Mouse (Mus musculus): Measurements from ENCODE around the gene Aspg. TPM values are rescaled to one million over a fixed set of nuclear protein-coding genes. Genes with fewer than 3 reads are reported as not detected.

The Aspg gene
- total RNA-seq, 2 experiments from 2014 or later, result 2.4 to 4.5 TPM

DNA sequence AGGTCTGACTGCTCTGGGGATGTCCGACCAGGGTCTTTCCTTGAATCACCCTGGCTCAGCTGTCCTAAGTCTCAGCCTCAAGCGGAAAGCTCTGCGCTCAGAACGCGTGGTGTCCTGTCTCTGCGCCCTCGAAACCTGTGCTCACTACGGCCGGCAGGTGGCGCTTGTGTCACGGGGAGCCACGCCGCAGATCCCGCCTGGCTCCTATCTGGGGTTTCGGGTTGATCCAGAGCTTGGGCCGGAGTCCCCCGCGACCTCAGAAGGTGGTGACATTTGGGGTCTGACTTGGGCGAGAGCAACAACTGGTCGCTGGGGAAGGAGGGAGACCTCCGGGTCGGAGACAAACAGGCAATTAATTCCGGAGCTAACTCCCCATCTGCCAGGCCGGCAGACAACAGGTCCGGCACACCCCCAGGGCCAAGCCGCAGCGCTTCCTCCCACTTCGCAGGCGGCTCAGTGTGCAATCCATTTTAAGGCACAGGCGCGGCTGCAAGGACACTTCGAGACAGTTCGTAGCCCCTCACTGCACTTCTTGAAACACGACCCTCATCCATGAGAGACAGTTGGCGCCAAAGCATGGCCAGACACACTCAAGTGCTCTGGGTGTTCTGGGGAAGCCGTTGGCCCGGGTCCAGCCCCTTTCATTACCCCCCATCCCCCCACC is 38.9 kb downstream of the Aspg start:
- intact Hi-C loops (cut with DNase I), result loop anchor here (1.0 to 5.0 kb wide), 2 partner anchors 182 to 328 kb away; no protein-coding TSS in a partner anchor
- DNase-seq (ENCODE audit: low spot score in 2 of 2), result peak; percentile 83 to 86

DNA sequence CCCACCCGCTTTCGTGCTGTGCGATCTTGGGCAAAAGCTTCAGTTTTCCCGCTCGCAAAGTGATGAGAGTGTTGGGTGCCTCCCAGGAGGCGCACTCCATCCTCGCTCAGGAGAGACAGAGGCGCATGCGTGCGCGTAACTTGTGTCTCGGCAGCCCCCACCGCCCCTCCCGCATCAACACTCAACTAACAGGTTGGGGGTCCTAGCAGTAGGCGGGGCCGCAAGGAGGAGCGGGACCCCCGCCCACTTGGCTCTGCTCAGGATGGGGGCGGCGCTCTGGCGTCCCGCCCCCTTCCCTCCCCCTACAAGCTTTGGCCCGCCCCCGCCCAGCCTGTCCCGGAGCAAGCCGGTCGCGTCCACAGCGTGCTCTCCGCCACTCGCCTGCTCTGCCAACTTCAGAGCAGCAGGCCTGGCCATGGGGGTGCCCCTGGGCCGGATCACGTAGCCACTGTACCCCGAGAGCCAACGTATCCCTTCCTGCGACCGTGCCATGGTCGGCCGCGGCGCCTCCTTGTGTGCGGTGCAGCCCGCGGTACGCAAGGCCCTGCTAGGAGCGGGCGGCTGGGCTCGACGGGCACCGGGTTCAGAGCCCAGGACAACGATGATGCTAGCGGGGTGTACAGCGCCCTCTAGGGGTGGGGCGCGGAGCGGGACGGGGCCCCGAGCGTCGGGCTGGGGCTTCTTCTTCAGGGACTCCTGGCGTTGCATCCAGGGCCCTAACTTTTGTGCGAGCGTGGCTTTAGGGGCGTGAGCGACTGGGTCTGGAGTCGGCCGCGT is 39.6 kb downstream of the Aspg start, which contains the start of gene Kif26a:
TSS of gene Kif26a (plus strand) at position 334 of the 777 bp plus-strand sequence.
- intact Hi-C loops (cut with DNase I), result loop anchor here (1.0 to 5.0 kb wide), 2 partner anchors 181 to 327 kb away; no protein-coding TSS in a partner anchor
- DNase-seq (ENCODE audit: low spot score in 2 of 2), result peak in 1 of 2 experiments; percentile 40

DNA sequence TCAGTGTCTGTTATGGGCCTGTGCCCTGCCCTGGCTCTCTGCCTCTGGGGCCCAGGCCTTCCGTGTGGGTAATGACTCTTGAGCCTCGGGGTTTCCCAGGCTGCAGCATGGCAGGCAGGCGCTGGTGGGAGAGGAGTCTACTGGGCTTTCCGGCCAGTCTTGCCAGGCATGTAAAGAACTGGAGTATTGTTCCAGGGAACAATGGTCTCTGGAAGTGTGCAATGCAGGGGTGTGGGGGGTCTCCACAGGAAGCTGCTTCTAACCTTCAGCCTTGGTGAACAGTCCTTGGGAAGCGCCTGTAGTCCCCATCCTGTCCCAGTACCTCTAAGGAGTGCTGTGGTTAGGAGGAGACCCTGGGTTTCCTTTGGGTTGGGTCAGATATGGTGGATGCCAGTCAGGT is 40.9 kb downstream of the Aspg start:
- intact Hi-C loops (cut with DNase I), result loop anchor here (5.0 kb wide), 1 partner anchor 180 kb away; no protein-coding TSS in a partner anchor

DNA sequence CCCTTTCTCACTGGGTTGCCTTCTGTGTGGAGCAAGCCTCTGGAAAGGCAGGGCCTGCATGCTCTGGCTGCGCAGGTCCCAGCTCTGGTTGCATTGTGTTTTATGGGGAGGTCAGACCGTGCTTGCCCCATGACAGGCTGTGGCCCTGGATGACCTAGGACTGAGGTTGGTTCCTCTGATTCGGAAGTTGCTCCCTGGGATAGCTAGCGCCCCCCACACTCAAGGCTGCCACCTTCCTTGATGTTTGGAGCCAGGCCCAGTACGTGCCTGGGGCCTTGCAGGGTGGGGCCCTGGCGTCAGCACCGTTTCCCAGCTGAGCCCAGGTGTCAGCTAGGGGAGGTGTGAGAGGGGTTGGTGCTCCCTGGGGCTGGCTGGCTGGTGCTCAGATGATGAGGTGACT is 43.5 kb downstream of the Aspg start:
- DNase-seq (ENCODE audit: low spot score in 2 of 2), result no peak
- intact Hi-C loops (cut with DNase I), result no loop called here

More for the DNA sequence above, 40.9 kb downstream of the Aspg start:
- no peak for DNase-seq (ENCODE audit: low spot score in 2 of 2)

DNA sequence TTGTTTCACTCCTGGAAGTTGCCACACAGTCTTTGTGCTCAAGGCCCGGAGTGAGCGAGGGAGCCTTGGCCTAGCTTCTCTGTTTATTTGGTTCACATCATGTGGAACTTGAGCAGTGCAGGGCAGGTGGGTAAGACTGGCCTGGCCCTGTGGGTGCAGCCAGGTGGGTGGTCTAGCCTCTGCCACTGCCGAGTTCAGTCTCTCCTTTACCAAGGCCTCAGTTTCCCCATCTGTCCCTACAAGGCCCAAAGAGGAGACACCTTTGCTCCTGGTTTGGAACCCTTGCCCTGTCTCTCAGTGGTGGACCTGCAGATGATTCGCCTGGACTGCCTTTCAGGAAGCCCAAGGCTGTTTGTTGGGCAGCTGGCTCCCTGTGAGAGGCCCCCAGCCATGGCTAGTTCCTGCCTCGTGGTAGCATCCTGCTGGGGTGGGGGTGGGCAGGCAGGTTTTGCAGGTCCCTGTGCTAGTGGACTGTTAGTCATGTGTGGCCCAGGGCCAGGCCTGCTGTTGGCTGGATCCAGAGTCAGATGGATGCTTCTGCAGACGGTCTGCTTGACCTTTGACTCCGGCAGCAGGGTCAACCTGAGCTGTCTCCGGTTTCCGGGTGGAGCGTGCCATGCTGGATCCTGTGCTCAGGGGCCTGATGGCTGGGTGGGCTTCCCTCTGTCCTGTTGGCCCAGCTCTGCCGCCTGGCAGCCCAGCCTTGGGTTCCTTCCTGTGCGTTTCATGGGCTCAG is 44.9 kb downstream of the Aspg start:
- no peak for DNase-seq (ENCODE audit: low spot score in 2 of 2)
- intact Hi-C loops (cut with DNase I), result no loop called here

DNA sequence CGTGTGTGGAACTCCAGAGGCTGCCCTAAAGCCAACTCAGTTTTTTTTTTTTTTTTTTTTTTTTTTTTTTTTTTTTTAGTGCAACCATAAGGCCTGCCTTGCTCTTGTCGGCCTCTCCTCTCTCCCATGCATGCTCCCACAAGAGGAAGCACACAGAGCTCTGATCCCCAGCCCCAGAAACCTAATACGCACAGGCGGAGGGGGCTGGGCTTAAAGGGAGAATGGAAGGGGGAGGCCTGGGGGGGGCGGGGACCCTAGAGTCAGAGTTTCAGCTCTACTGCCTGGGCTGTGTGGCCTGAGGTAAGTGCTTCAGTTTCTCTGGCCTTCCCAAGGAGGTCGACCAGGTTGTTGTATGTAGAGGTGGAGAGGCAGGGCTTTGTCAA is 45.5 kb downstream of the Aspg start:
- DNase-seq (ENCODE audit: low spot score in 2 of 2), result no peak
- intact Hi-C loops (cut with DNase I), result no loop called here

DNA sequence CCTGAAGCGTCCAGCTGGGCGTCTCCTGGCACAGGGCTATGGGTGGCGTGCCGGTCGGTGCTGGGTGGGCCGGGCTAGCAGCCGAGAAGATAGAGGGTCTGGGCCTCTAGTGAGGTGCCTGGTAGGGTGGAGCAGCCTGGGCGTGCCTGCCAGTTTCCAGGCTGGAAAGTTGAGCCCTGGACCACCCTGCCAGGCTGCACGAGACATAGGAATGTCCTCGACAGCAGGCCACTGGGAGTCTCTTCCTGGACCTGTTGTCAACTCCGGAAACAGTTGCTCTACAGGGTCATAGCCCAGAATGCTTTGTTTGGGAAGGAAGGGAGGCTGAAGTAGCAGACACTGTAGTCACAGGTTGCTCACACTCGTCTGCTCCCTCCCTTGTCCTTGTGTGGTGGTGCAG is 47.1 kb downstream of the Aspg start:
- DNase-seq (ENCODE audit: low spot score in 2 of 2), result no peak
- intact Hi-C loops (cut with DNase I), result no loop called here

DNA sequence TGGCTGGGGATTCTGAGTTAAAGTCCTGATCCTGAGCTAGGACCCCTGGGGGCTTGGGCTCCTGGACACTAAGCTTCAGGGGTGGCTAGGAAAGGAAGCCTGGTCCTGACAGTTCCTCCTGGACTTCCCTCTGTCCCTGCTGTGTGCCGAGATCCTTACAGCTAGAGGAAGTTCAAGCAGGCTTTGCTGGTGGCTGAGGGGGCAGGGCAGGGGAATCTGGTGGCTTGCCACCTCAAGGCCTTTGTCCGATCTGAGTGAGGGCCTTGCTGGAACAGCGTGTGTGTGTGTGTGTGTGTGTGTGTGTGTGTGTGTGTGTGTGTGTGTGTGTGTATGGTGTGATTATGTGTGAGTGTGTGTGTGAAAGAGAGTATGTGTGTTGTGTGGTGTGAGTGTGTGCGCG is 48.0 kb downstream of the Aspg start:
- intact Hi-C loops (cut with DNase I), result no loop called here

DNA sequence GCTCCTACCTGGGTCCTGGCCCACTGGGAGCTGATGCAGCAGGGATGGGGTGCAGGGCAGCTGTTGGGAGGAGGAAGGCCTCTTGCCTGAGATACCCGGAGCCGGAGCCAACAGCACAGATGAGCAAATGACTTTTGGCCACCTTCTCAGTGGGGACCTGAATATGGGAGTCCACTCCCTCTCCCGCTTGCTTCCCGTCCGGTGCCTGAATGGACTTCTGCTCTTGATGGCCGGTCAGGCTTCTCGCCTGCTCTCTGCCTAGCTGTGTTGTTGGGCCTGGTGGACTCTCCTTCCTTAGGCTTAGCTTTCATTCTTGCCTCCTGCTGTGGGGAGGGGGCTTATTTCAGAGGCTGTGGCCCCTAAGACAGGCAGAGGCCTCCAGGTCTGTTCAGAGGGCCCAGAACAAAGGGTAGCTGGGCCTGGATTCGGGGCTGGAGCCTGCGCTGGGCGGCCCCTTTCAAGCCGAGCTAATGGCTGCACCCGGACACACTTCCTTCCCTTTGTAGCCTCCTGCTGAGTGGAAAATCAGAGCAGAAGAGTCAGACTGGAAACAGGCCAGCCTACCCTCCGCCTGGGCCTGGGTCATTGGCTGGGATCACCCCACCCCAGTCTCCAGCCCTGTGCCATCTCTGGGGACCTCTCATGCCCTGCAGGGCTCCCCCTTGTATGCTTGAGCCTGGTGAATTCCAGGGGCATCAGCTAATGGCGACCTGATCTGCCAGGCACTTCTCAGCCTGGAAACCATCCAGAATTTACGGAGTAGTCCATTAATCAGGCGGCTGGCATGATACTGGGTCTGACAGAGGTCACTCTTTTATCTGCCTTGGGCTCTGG is 49.0 kb downstream of the Aspg start:
- no peak for DNase-seq (ENCODE audit: low spot score in 2 of 2)
- intact Hi-C loops (cut with DNase I), result no loop called here

More for the DNA sequence above, 48.0 kb downstream of the Aspg start:
- no peak for DNase-seq (ENCODE audit: low spot score in 2 of 2)

DNA sequence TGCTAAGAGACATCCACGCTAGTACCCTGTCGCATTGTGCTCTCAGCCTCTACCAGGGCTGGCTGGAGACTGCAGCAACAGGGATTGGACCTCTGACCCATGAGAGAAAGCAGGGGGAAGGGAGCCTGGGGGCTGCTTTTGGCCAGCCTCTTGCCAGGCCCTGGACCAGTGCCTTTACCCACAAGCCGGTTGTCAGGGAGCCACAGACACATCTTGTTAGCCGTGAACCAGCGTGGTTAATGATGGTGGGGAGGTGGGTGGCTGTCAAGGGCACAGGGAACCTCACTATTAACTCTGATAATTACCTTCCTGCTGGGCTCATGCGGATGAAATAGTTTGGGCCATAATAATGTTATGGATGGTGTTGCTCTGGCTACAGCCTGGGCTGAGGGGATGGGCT is 50.3 kb downstream of the Aspg start:
- no peak for DNase-seq (ENCODE audit: low spot score in 2 of 2)
- intact Hi-C loops (cut with DNase I), result no loop called here

DNA sequence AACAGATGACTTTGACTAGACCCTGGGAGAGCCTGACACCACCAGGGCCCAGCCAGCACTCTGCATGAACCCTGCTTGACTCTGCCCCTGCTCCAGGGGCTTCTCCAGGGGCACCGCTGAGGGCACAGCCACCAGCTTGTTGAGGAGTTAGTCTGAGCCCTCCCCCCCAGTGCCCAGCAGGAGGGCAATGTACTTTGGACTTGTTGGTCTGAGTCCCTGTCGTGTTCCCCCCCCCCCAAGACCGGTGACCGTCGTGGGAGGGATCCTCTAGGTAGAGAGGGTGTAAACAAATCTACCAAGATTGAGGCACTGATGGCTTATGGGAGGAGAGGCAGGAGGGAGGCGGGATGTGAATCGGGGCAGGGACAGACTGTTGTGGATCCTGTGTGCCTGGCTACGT is 51.8 kb downstream of the Aspg start:
- intact Hi-C loops (cut with DNase I), result no loop called here
- no peak for DNase-seq (ENCODE audit: low spot score in 2 of 2)

DNA sequence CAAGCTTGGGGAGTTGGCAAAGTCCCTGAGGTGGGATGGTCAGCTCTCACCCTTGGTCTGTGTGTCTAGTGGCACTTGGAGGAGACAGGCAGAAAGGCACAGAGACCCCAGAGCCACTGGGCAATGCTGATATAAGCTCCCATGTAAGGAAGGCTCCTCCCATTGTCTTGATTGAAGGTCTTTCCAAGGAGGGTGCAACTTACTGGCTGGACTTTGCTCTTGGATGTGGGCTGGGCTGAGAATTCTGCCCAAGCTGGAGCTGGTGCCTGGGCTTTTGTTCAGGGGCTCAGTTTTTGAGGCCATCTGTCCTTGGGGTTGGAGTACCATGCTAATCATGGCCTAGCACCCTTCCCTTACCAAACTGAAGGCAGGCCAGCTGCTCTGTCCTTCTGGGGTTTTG is 52.3 kb downstream of the Aspg start:
- DNase-seq (ENCODE audit: low spot score in 2 of 2), result no peak
- intact Hi-C loops (cut with DNase I), result no loop called here

DNA sequence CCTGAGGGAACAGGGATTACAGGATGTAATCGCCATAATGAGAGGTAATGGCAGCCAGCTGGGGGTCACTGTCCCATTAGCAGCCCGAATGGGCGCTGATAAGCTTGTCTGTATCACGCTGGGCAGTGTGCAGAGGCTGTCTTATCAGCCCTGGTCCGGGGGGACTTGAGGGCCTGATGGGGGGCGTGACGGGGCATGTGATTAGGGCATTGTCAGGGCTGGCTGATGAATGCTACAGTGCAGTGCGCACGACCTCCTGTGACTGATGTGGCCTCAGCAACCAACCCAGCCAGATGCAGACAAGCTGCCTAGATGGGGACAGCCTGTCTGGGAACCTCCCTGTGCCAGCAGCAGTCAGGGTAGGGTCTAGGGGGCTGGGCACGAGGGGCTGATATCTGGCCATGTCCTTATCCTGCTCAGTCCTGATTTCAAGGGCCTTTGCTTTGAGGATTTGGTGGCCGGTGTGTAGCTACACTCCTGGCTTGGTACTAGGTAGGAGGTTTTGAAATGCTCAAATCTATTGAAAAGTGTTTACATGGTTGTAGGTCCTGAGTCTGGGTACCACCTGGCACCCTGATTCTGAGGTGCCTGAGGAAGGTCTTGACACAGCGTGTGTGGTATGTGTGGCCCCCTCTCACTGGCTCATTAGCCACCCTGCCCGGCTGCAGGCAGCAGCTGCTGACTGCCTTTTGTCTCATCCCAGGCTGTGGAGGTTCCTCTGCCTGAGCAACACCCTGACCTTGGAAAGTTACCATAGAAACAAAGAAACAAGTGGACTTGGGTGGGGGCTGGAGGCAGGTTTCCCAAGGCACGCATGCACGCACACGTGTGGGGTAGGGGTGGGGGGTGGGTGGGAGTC is 57.7 kb downstream of the Aspg start:
- DNase-seq (ENCODE audit: low spot score in 2 of 2), result no peak
- intact Hi-C loops (cut with DNase I), result no loop called here

DNA sequence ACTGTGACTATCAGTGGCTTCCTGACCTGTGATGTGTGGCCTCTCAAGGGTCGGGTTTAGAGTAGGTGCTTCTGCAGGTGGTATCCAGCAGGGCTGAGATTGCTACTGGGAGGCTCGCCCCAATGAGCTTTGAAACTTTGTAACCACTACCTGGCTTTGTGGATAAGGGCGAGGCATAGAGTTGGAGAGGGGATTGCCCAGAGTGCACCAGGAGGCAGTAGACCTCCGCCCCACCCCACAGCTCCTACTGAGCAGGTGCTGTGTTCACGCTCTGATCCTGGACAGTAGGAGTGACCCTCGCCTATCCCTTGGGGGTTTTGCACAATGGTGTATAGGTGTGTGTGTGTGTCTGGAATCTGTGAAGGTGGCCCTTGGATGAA is 58.4 kb downstream of the Aspg start:
- intact Hi-C loops (cut with DNase I), result no loop called here
- DNase-seq (ENCODE audit: low spot score in 2 of 2), result no peak

DNA sequence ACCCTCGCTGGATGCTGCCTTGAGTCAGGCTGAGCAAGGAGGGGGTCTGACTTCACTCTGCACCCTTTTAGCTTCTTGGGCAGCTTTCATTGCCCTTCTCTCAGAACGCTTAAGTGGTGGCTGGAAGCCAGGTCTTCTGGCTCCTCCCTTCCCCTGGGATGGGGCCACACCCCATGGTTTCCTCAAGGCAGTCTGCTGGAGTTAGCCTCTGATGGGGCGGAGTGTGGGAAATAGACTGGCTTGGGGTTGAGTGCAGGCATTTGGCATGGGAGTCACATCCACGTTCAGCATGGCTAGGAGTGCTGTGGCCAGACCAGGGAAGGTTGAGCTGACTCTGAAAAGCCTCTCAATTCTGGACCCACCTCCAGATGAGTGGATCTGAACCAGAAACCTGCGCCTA is 62.8 kb downstream of the Aspg start:
- intact Hi-C loops (cut with DNase I), result no loop called here
- DNase-seq (ENCODE audit: low spot score in 2 of 2), result no peak

DNA sequence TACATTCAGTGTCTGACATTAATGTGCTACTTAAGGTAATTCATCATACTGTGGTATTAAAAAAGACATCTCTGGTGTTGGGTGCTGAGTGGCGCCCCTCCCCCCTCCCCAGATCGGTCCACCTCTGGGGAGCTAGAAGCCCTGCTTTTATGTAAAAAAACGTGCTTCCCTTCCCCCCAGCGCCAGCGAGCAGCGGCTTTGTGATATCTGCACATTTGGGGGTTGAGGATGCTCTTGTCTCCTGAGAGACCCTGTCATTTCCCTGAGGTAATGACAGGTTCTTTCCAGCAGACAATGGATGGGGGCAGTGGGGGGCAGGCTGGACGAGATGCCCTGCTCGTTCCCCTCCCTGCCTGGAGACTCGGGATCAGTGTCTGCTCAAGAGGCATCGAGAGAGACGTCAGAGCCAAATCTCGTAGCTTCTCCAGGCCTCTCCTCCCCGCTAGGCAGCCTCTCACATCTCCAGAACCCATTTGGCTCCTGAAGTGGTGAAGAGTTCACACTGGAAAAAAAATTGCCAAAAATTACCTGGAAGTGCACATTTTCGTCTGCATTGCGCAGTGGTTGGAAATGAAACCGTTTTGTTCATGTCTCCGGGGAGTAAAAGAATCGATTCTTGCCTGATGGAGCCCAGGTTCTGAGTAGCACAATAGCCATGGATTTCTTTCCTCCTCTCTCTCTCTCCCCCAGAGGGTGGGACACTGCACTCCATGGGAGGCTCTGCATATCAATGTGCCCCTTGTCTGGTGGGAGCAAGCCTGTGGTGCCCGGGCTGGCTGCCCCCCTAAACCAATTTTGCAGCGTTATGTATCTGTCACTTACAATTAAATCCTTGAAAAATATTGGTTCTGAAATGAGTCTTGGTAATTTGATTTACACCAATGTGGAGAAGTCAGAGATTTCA is 64.4 kb downstream of the Aspg start:
- no peak for DNase-seq (ENCODE audit: low spot score in 2 of 2)
- intact Hi-C loops (cut with DNase I), result no loop called here

DNA sequence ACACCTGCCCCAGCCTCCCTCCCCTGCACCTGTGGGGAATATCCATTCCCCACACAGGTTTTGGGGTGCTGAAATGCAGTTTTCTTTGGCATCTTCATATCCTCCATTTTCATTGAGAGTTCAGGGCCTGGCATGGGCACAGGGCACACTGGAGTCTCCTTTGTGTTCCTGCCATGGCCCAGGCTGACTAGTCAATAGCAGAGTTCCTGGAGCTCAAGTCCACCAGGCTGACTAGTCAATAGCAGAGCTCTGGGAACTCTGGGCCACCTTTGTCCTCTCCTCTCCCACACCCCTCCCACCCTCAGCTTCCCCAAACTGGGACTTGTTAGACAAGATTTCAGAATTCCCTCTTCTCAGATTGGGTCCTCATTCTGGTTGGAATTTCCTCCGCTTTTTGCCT is 65.2 kb downstream of the Aspg start:
- intact Hi-C loops (cut with DNase I), result no loop called here
- no peak for DNase-seq (ENCODE audit: low spot score in 2 of 2)

DNA sequence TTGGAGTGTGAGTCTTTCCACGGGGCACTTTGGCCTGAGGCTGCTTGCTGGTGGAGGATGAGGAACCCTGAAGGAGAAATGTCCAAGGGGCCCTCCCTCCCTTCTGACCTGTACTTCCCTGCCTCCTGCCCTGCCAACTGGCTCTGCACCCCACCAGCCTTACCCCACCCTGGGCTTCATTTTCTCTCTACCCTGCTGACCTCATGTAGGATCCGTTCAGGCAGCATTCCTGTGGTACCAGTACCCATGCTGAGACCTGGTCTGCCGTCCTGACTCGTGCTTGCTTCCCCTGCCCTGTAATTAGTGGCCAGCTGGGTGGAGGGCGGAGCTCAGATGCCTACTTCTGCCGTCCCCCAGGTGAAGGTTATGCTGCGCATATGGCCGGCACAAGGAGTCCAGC is 65.7 kb downstream of the Aspg start:
- intact Hi-C loops (cut with DNase I), result no loop called here
- DNase-seq (ENCODE audit: low spot score in 2 of 2), result no peak
